Mouse (Mus musculus): Measurements from ENCODE around the gene Wrnip1. TPM values are rescaled to one million over a fixed set of nuclear protein-coding genes. Genes with fewer than 3 reads are reported as not detected.

Gene Wrnip1
- polyA plus RNA-seq, 1 experiment from 2014 or later, result 17.5 TPM

DNA sequence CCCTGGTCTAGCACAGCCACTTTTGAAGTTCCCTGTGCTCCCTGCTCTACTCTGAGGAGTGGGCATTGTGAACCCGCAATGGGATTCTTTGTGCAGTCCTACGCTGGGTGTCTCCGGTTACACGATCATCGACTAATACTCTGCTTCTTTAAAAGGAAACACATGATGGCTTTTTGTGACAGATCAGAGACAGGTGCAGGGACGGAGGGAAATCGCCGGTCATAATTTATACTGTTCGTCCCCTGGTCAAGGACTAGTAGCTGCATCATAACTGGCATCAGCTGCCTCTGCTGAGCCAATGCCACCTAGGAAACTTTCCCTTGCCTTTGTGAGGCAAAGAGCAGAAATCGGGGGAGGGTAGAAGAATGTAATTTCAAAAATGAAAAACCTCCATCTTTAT, 25.5 kb upstream of the Wrnip1 start:
- no peak overlapping the region for H3K4me2 ChIP-seq (ENCODE audit: low read depth, severe bottlenecking)
- H3K4me3 ChIP-seq (ENCODE audit: low read depth, low read length), result no peak overlapping the region
- H3K4me1 ChIP-seq (ENCODE audit: control insufficient read depth, insufficient read depth, low read length), result no peaks in the 10 kb centered on the region
- H3K9me3 ChIP-seq (ENCODE audit: control insufficient read depth, low read length), result no peaks in the 10 kb centered on the region
- ATAC-seq (ENCODE audit: insufficient number of reproducible peaks, low FRiP score, low TSS enrichment, low read depth) (no peak), DNase-seq (ENCODE audit: low spot score) (no peak)
- no peak overlapping the region for H3K27ac ChIP-seq (replicated peaks; ENCODE audit: low read depth, low read length)
- H3K9ac ChIP-seq (ENCODE audit: low read length), result no peak overlapping the region
- H3K36me3 ChIP-seq (ENCODE audit: control insufficient read depth, insufficient read depth, low read length), result no peaks in the 10 kb centered on the region
- WGBS, result 65% methylated on average over 10 of the region's 10 CpGs
- no peaks in the 10 kb centered on the region for H3K27me3 ChIP-seq (ENCODE audit: control insufficient read depth, insufficient read depth, low read length)

DNA sequence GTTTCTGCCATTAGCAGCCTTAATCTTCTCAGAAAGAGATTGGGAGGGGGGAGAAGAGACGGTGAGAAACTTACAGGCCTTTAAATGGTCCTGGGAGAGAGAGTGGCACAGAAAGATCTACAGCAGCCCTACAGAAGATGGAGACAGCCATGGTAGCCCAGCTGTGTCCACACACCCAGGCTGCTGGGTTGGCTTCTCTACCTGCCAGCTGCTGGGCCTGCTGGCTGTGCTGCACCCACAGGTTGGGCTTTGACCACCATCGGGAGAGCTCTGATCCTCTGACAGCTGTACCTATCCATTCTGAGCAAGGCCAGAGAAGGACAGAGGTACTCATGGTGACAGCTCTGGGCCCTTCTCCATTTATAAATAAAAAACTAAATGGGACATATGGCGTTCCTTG, 23.0 kb upstream of the Wrnip1 start:
- WGBS, result 64% methylated on average over 3 of the region's 3 CpGs
- Histone ChIP-seq H3K4me3 (ENCODE audit: low read depth, low read length) (no peak overlapping the region), H3K27ac (replicated peaks; ENCODE audit: low read depth, low read length) (no peak overlapping the region), H3K4me1 (ENCODE audit: control insufficient read depth, insufficient read depth, low read length) (no peaks in the 10 kb centered on the region), H3K9me3 (ENCODE audit: control insufficient read depth, low read length) (no peaks in the 10 kb centered on the region), H3K36me3 (ENCODE audit: control insufficient read depth, insufficient read depth, low read length) (no peaks in the 10 kb centered on the region), H3K27me3 (ENCODE audit: control insufficient read depth, insufficient read depth, low read length) (no peaks in the 10 kb centered on the region), H3K9ac (ENCODE audit: low read length) (no peak overlapping the region), H3K4me2 (ENCODE audit: low read depth, severe bottlenecking) (no peak overlapping the region)
- DNase-seq (ENCODE audit: low spot score) (no peak), ATAC-seq (ENCODE audit: insufficient number of reproducible peaks, low FRiP score, low TSS enrichment, low read depth) (no peak)

DNA sequence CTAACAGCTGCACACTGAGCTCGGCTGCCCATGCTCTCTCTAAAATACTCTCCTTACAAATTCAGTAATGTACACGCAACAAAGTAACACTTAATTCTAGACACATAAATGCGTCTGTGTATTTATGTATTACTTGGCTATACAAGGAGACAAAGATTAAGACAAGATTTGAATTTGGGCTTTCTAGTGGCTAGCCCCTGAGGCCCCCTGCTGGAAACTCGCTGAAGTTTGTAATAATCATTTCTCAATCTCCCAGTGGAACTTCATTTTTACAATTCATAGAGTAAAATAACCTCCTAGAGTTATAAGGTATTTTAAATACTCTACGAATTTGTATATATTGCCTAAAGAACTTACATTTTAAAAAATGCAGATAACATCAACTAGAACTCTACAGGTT, 18.8 kb upstream of the Wrnip1 start:
- Histone ChIP-seq H3K9me3 (ENCODE audit: control insufficient read depth, low read length) (no peaks in the 10 kb centered on the region), H3K4me3 (ENCODE audit: low read depth, low read length) (no peak overlapping the region), H3K36me3 (ENCODE audit: control insufficient read depth, insufficient read depth, low read length) (no peaks in the 10 kb centered on the region), H3K9ac (ENCODE audit: low read length) (no peak overlapping the region), H3K4me2 (ENCODE audit: low read depth, severe bottlenecking) (no peak overlapping the region), H3K4me1 (ENCODE audit: control insufficient read depth, insufficient read depth, low read length) (no peaks in the 10 kb centered on the region), H3K27ac (replicated peaks; ENCODE audit: low read depth, low read length) (no peak overlapping the region), H3K27me3 (ENCODE audit: control insufficient read depth, insufficient read depth, low read length) (no peaks in the 10 kb centered on the region)
- DNase-seq (ENCODE audit: low spot score), result no peak
- no peak for ATAC-seq (ENCODE audit: insufficient number of reproducible peaks, low FRiP score, low TSS enrichment, low read depth)
- 65% methylated on average over 5 of the region's 5 CpGs for WGBS

DNA sequence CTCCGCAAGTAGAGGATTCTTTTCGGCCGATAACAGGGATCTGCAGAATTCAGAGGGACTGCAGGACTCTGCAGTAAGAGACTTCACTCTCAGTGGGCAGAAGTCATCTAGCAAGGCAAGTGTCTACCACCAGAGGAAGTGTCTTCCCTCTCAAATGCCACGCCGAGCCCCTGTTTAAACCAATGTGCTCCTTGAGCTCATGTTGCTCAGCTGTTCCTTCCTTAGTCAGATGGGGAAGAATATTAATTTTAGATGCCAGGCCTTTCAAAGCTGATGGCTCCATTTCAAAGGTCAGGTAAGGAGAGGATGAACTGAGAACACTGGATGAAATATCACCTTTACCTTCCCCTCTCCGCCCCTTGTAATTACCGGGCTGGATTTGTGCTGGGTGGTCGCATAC, 18.0 kb upstream of the Wrnip1 start, which contains the start of gene Mylk4:
TSS of gene Mylk4 (minus strand) at position 139 of the 400 bp plus-strand sequence.
- no peak within 1 kb of the TSS for H3K27ac ChIP-seq (replicated peaks; ENCODE audit: low read depth, low read length)
- H3K9me3 ChIP-seq (ENCODE audit: control insufficient read depth, low read length), result no peaks in the 10 kb centered on the region
- WGBS, result 83% methylated on average over 8 of the region's 8 CpGs
- H3K4me1 ChIP-seq (ENCODE audit: control insufficient read depth, insufficient read depth, low read length), result no peaks in the 10 kb centered on the region
- no peak within 1 kb of the TSS for H3K4me2 ChIP-seq (ENCODE audit: low read depth, severe bottlenecking)
- no peaks in the 10 kb centered on the region for H3K27me3 ChIP-seq (ENCODE audit: control insufficient read depth, insufficient read depth, low read length)
- H3K4me3 ChIP-seq (ENCODE audit: low read depth, low read length), result no peak within 1 kb of the TSS
- H3K36me3 ChIP-seq (ENCODE audit: control insufficient read depth, insufficient read depth, low read length), result no peaks in the 10 kb centered on the region
- DNase-seq (ENCODE audit: low spot score), result no peak
- no peak within 1 kb of the TSS for H3K9ac ChIP-seq (ENCODE audit: low read length)
- ATAC-seq (ENCODE audit: insufficient number of reproducible peaks, low FRiP score, low TSS enrichment, low read depth), result no peak

DNA sequence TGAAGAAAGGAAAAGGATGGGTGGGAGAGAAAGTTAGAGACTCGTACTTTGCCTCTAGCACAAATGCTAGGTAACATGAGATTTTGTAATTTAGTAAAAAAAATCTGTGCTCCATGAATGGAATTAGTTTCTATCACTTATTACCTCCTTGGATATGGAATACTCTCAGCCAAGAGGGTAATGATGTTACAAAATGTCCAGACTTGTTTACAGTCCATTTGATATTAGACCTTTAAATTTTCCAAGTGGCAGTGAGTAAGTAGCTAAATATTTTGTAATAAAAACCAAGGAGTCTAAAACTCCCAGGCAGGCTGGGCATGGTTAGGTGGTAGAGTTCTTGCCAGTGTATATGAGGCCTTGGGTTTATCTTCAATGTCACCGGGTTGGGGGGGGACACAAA, 14.3 kb upstream of the Wrnip1 start:
- no peak for ATAC-seq (ENCODE audit: insufficient number of reproducible peaks, low FRiP score, low TSS enrichment, low read depth)
- 60% methylated on average over 2 of the region's 2 CpGs for WGBS

DNA sequence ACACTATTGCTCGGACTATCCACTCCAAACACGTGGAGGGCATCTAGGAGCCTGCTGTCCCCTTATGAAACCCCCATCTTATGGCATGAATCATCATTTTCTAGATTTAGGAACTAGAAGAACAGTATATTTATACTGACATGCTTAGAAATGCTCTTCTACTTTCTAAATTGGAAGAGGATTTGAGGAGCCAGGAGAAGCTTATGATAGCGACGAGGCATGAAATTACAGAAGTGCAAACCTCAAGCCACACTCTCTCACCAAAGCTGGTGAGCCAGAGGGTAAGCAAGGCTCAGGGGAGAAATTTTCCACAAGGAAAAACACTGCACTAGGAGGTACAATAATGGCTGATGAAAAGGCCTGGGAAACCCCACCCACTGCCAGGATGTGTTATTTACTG, 12.1 kb upstream of the Wrnip1 start:
- H3K27ac ChIP-seq (replicated peaks; ENCODE audit: low read depth, low read length), result no peak overlapping the region
- 85% methylated on average over 4 of the region's 4 CpGs for WGBS
- DNase-seq (ENCODE audit: low spot score), result no peak
- H3K4me1 ChIP-seq (ENCODE audit: control insufficient read depth, insufficient read depth, low read length), result no peaks in the 10 kb centered on the region
- H3K36me3 ChIP-seq (ENCODE audit: control insufficient read depth, insufficient read depth, low read length), result no peaks in the 10 kb centered on the region
- H3K9ac ChIP-seq (ENCODE audit: low read length), result no peak overlapping the region
- H3K27me3 ChIP-seq (ENCODE audit: control insufficient read depth, insufficient read depth, low read length), result no peaks in the 10 kb centered on the region
- no peak for ATAC-seq (ENCODE audit: insufficient number of reproducible peaks, low FRiP score, low TSS enrichment, low read depth)
- H3K4me2 ChIP-seq (ENCODE audit: low read depth, severe bottlenecking), result no peak overlapping the region
- no peaks in the 10 kb centered on the region for H3K9me3 ChIP-seq (ENCODE audit: control insufficient read depth, low read length)
- no peak overlapping the region for H3K4me3 ChIP-seq (ENCODE audit: low read depth, low read length)

More for the DNA sequence above, 14.3 kb upstream of the Wrnip1 start:
- Histone ChIP-seq H3K4me1 (ENCODE audit: control insufficient read depth, insufficient read depth, low read length) (no peaks in the 10 kb centered on the region), H3K4me2 (ENCODE audit: low read depth, severe bottlenecking) (no peak overlapping the region), H3K9ac (ENCODE audit: low read length) (no peak overlapping the region), H3K27me3 (ENCODE audit: control insufficient read depth, insufficient read depth, low read length) (no peaks in the 10 kb centered on the region), H3K27ac (replicated peaks; ENCODE audit: low read depth, low read length) (no peak overlapping the region), H3K9me3 (ENCODE audit: control insufficient read depth, low read length) (no peaks in the 10 kb centered on the region), H3K4me3 (ENCODE audit: low read depth, low read length) (no peak overlapping the region), H3K36me3 (ENCODE audit: control insufficient read depth, insufficient read depth, low read length) (no peaks in the 10 kb centered on the region)
- DNase-seq (ENCODE audit: low spot score), result no peak

DNA sequence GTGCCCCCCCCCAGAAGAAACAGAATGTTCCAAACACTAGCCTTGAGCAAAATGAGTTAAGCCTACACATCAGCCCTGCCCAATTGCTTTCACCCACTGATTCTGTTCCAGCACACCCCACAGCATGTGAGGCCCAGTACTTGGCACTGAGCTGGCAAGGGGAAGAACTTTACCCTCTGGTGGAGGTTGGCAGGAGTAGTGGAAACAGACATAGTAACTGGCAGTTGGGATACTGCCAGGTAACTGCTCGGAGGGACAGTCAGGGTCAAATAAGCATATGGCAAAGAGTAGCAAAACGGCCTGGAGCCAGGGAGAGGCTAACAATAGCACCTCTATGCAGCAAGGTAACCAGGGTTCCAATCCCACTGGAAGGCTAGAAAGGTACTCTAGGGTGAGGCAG, 7.2 kb upstream of the Wrnip1 start:
- DNase-seq (ENCODE audit: low spot score), result no peak
- no peak overlapping the region for H3K9ac ChIP-seq (ENCODE audit: low read length)
- H3K4me1 ChIP-seq (ENCODE audit: control insufficient read depth, insufficient read depth, low read length), result no peaks in the 10 kb centered on the region
- no peak for ATAC-seq (ENCODE audit: insufficient number of reproducible peaks, low FRiP score, low TSS enrichment, low read depth)
- H3K4me3 ChIP-seq (ENCODE audit: low read depth, low read length), result no peak overlapping the region
- no peaks in the 10 kb centered on the region for H3K9me3 ChIP-seq (ENCODE audit: control insufficient read depth, low read length)
- WGBS, result 73% methylated on average over 2 of the region's 2 CpGs
- no peak overlapping the region for H3K27ac ChIP-seq (replicated peaks; ENCODE audit: low read depth, low read length)
- no peaks in the 10 kb centered on the region for H3K36me3 ChIP-seq (ENCODE audit: control insufficient read depth, insufficient read depth, low read length)
- H3K27me3 ChIP-seq (ENCODE audit: control insufficient read depth, insufficient read depth, low read length), result no peaks in the 10 kb centered on the region
- no peak overlapping the region for H3K4me2 ChIP-seq (ENCODE audit: low read depth, severe bottlenecking)

DNA sequence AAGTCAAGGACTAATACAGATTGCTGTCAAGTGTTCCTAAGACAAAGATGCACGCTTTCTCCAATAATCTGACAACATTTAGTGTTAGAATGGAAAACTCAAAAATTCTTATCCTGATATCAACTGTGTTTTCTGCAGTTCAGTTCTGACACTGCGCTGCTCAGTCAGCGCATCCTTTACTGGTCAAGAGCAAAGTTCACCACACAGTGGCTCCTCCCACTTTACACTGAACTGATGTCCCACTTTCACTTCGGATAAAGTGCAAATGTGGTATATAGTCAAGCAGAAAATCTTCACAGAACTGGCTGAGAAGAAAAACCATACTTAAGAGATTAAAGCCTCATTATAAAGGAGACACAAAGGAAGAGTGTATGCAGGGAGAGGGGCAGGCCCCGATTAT, 6.7 kb upstream of the Wrnip1 start:
- ATAC-seq (ENCODE audit: insufficient number of reproducible peaks, low FRiP score, low TSS enrichment, low read depth) (no peak), DNase-seq (ENCODE audit: low spot score) (no peak)
- H3K4me1 ChIP-seq (ENCODE audit: control insufficient read depth, insufficient read depth, low read length), result no peaks in the 10 kb centered on the region
- no peaks in the 10 kb centered on the region for H3K36me3 ChIP-seq (ENCODE audit: control insufficient read depth, insufficient read depth, low read length)
- no peaks in the 10 kb centered on the region for H3K9me3 ChIP-seq (ENCODE audit: control insufficient read depth, low read length)
- no peak overlapping the region for H3K27ac ChIP-seq (replicated peaks; ENCODE audit: low read depth, low read length)
- H3K9ac ChIP-seq (ENCODE audit: low read length), result no peak overlapping the region
- H3K4me3 ChIP-seq (ENCODE audit: low read depth, low read length), result no peak overlapping the region
- WGBS, result 90% methylated on average over 5 of the region's 5 CpGs
- no peaks in the 10 kb centered on the region for H3K27me3 ChIP-seq (ENCODE audit: control insufficient read depth, insufficient read depth, low read length)
- no peak overlapping the region for H3K4me2 ChIP-seq (ENCODE audit: low read depth, severe bottlenecking)

DNA sequence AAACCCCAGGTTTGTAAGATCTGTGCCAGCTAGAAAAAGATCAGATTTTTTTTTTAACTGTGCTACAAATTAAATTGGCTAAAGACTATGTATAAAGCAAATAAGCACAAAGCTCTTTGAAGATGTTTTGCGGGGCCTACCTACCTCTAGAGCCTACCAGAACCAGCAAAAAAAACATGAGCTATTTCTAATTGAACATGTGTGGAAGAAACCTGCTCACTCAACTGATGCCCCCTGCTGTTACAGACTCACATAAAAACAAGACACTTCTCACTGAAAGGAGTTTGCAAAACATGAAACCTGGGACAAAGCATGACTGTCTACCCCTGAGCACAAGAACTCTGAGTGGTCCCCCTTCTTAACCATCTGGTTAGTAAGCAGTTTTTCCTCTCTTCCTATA, 4.8 kb upstream of the Wrnip1 start:
- H3K27ac ChIP-seq (replicated peaks; ENCODE audit: low read depth, low read length), result peak overlapping the region; percentile 38; the same call in 1 of the 2 replicates
- no peaks in the 10 kb centered on the region for H3K9me3 ChIP-seq (ENCODE audit: control insufficient read depth, low read length)
- no peaks in the 10 kb centered on the region for H3K4me1 ChIP-seq (ENCODE audit: control insufficient read depth, insufficient read depth, low read length)
- no peak overlapping the region for H3K9ac ChIP-seq (ENCODE audit: low read length)
- DNase-seq (ENCODE audit: low spot score), result no peak
- H3K36me3 ChIP-seq (ENCODE audit: control insufficient read depth, insufficient read depth, low read length), result no peaks in the 10 kb centered on the region
- no peak overlapping the region for H3K4me2 ChIP-seq (ENCODE audit: low read depth, severe bottlenecking)
- WGBS, result 50% methylated on average over 1 of the region's 1 CpGs
- H3K27me3 ChIP-seq (ENCODE audit: control insufficient read depth, insufficient read depth, low read length), result no peaks in the 10 kb centered on the region
- no peak for ATAC-seq (ENCODE audit: insufficient number of reproducible peaks, low FRiP score, low TSS enrichment, low read depth)
- no peak overlapping the region for H3K4me3 ChIP-seq (ENCODE audit: low read depth, low read length)

All from limb, embryonic 11.5 days (tissue).